Mouse (Mus musculus) embryonic facial prominence, embryonic 13.5 days (tissue): ENCODE data around the gene Slc29a1. TPM values are rescaled to one million over a fixed set of nuclear protein-coding genes. Genes with fewer than 3 reads are reported as not detected.

ENCODE experiments used
- ATAC-seq: fragments of 200-750 bp; cut with Nextera tagmentation; 2 replicates; pipeline ENCODE4 v1.8.0; 2017; ENCODE audit warnings: low read depth; ENCODE audit not compliant: insufficient number of reproducible peaks, insufficient read depth, low FRiP score, low TSS enrichment
- H3K27ac ChIP-seq: fragments of 300-500 bp; sonication (generic); 2 replicates; pipeline ENCODE4 v1.5.1; 2015; ENCODE audit warnings: moderate library complexity, mild to moderate bottlenecking, inconsistent platforms
- H3K27me3 ChIP-seq: fragments of 300-500 bp; sonication (generic); 2 replicates; pipeline ENCODE4 v1.6.1; 2015; ENCODE audit warnings: mild to moderate bottlenecking, inconsistent platforms
- H3K36me3 ChIP-seq: fragments of 300-500 bp; sonication (generic); 2 replicates; pipeline ENCODE4 v1.6.1; 2015; ENCODE audit warnings: mild to moderate bottlenecking, inconsistent platforms
- H3K4me1 ChIP-seq: fragments of 300-500 bp; sonication (generic); 2 replicates; pipeline ENCODE4 v1.6.1; 2015; ENCODE audit warnings: inconsistent platforms
- H3K4me2 ChIP-seq: fragments of 300-500 bp; sonication (generic); 2 replicates; pipeline ENCODE4 v1.6.1; 2015; ENCODE audit warnings: moderate library complexity, mild to moderate bottlenecking, inconsistent platforms
- H3K4me3 ChIP-seq: fragments of 300-500 bp; sonication (generic); 2 replicates; pipeline ENCODE4 v1.5.1; 2015; ENCODE audit warnings: mild to moderate bottlenecking, inconsistent platforms
- H3K9ac ChIP-seq: fragments of 300-500 bp; sonication (generic); 2 replicates; pipeline ENCODE4 v1.6.1; 2015; ENCODE audit warnings: mild to moderate bottlenecking, inconsistent platforms
- H3K9me3 ChIP-seq: fragments of 300-500 bp; sonication (generic); 2 replicates; pipeline ENCODE4 v1.6.1; 2016; ENCODE audit warnings: inconsistent platforms
- WGBS: fragments of 180-500 bp; shearing (Covaris S2); methylation state at CpG from one replicate; pipeline ENCODE4 v1.1.7; 2015; ENCODE audit warnings: mixed read lengths; 5-methylcytosine and 5-hydroxymethylcytosine counted together
- polyA plus RNA-seq: library from polyadenylated mRNA; unstranded; fragments of >200 nt; fragmentation: Nextera tagmentation; extraction: Ambion mirVana; gene quantifications from 2 replicates; pipeline ENCODE4 v1.2.1, GENCODE M21; 2015

Gene Slc29a1
- polyA plus RNA-seq, 1 experiment from 2014 or later: 69.8 TPM

DNA sequence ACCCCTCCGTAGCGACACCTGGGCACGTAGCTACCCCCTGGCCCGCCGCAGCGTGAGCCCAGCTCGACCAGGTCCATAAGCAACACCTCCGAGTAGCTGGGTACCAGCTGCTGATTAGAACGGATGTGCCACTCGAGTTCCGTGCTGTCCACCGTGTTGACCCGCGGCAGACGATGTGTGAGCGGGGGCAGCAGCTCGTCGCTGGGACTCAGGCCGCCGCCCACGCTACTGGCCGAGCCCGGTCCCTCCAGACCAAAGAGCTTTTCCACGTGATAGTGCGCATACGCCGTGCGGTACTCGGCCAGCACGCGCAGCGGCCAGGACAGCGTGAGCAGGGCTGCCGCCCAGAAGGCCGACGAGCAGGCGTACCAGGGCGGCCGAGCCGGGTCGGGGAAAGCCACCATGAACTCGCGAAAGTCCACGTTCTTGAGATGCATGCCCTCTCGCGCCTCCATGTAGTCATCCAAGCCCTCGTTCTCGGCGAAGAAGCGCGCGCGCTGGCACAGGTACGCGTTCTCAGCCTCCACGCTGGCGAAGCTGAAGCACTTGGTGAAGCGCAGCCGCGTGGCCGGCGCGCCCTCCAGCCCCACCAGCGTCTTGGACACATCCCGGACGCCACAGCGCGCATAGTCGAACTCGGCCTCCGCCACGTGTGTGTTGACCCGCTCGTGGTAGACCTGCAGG is 54.0 kb downstream of the Slc29a1 start:
- H3K4me3 ChIP-seq: peak overlapping the region; percentile 21
- peaks cover 80% of the 10 kb centered on the region for H3K27me3 ChIP-seq
- H3K9ac ChIP-seq: 0 out of 2 replicates have a peak overlapping the region, but pooled peaks have one; percentile 16
- no peak for ATAC-seq
- WGBS: 21% methylated on average over 74 of the region's 74 CpGs
- H3K4me1 ChIP-seq: peaks cover 42% of the 10 kb centered on the region
- H3K9me3 ChIP-seq: no peaks in the 10 kb centered on the region
- peak overlapping the region; percentile 40 for H3K4me2 ChIP-seq
- peaks cover 27% of the 10 kb centered on the region for H3K36me3 ChIP-seq
- no peak overlapping the region for H3K27ac ChIP-seq

DNA sequence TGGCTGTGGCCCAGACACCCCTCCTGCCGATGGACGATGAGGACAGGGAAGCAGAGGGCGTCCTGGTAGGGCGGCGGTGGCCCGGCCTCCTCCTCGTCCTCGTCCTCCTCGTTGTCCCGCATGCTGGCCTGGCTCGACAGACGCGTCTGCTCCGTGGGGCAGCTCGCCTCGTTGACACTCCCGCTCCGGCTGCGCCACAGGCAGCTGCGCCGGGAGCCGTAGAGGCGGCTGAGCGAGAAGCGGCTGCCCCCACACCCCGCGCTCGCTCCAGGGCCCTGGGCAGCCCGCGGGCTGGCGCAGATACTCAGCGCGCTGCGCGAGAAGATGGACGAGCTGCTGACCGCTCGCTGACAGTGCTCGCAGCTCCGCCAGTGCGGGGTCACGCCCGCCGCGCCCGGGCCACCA is 54.5 kb downstream of the Slc29a1 start:
- peaks cover 37% of the 10 kb centered on the region for H3K4me1 ChIP-seq
- no peaks in the 10 kb centered on the region for H3K9me3 ChIP-seq
- no peak for ATAC-seq
- WGBS: 22% methylated on average over 46 of the region's 46 CpGs
- H3K9ac ChIP-seq: 0 out of 2 replicates have a peak overlapping the region, but pooled peaks have one; percentile 40
- H3K4me2 ChIP-seq: peak overlapping the region; percentile 40
- peak overlapping the region; percentile 21 for H3K4me3 ChIP-seq
- no peak overlapping the region for H3K27ac ChIP-seq
- H3K36me3 ChIP-seq: peaks cover 27% of the 10 kb centered on the region
- peaks cover 86% of the 10 kb centered on the region for H3K27me3 ChIP-seq

DNA sequence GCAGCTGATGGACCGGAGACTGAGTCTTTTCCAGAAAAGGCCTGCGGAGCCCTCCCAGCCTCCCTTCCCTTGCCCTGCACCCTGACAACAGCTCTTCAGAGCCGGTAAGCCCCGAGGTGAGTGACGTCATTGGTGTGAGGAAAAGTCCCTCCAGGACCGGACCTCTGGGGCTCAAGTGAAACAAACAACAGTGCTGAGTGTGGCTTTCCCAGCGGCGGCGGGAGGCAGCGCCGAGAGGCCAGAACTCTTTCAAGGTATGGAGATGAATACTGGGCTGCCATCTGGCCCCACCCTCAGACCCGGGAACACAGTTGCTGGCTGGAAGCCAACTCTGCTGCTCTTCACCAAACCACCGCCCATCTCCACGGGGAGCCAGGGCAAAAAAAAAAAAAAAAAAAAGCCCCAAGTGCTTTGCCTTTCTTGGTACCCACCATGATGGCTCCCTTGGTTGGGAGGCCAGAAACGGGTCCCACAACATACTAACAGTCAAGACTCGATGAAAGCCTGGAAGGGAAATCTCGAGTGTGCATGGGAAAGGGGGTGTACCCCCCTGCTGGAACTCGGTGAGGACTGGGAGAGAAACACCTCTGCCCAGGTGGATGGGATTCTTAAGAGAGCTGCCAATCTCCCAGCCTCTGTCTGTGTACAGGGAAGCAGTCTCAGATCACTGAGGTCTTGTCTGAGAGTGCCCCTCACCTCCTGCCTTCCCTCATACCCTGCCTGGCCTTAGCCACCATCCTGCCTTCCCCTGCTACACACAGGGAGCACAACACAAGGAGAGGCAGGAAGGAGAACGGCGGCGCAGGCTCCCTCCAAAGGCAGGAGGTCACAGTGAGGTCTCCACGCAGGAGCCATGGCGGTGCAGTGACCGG is 55.2 kb downstream of the Slc29a1 start:
- H3K4me3 ChIP-seq: peak overlapping the region; percentile 21; the same call in 1 of the 2 replicates
- H3K4me2 ChIP-seq: 0 out of 2 replicates have a peak overlapping the region, but pooled peaks have one; percentile 40
- H3K4me1 ChIP-seq: peaks cover 34% of the 10 kb centered on the region
- H3K27me3 ChIP-seq: peaks cover 92% of the 10 kb centered on the region
- H3K27ac ChIP-seq: no peak overlapping the region
- H3K9ac ChIP-seq: 0 out of 2 replicates have a peak overlapping the region, but pooled peaks have one; percentile 40
- ATAC-seq: no peak
- 15% methylated on average over 24 of the region's 24 CpGs for WGBS
- no peaks in the 10 kb centered on the region for H3K9me3 ChIP-seq
- peaks cover 27% of the 10 kb centered on the region for H3K36me3 ChIP-seq

DNA sequence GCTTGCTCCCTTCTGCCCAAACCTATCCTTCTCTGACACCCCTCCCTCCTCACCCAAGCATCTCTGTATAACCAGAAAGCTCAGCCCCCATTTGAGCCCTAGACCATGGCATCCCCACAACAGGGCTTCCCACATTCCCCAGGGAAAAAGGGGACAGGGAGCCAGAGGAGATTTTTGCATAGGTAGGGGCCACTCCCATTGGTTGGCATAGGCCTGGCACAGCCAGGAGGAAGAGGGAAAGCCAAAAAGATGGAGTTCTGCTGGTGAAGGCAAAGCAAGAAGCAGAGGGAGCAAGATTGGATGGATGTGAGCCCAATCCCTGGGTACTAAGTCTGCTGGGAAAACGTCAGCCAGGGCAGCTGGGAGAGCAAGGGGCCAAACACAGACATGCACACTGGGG is 56.3 kb downstream of the Slc29a1 start:
- no peak overlapping the region for H3K27ac ChIP-seq
- 26% methylated on average over 1 of the region's 1 CpGs for WGBS
- H3K9me3 ChIP-seq: no peaks in the 10 kb centered on the region
- H3K4me2 ChIP-seq: no peak overlapping the region
- H3K9ac ChIP-seq: no peak overlapping the region
- peaks cover 26% of the 10 kb centered on the region for H3K4me1 ChIP-seq
- ATAC-seq: no peak
- H3K36me3 ChIP-seq: peaks cover 27% of the 10 kb centered on the region
- no peak overlapping the region for H3K4me3 ChIP-seq
- peaks cover 96% of the 10 kb centered on the region for H3K27me3 ChIP-seq

DNA sequence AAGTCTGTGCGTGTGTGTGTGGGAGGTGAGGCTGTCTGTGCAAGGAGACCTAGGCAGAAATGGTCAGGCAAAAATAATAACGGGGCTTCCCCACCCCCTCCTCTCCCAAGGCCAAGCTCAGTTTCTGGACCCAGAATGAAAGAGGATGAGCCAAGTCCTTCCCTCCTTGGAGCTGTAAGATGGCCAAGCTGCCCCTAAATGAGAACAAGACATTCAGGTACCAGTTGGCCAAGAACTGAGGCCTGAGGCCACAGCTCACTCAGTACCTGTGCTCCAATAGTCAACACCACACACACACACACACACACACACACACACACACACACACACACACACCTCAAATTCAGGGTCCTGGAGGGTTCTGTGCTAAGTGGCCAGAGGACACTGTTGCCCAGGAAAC is 56.7 kb downstream of the Slc29a1 start:
- H3K4me2 ChIP-seq: no peak overlapping the region
- H3K9ac ChIP-seq: no peak overlapping the region
- H3K27me3 ChIP-seq: peaks cover 96% of the 10 kb centered on the region
- peaks cover 23% of the 10 kb centered on the region for H3K4me1 ChIP-seq
- no peak for ATAC-seq
- 76% methylated on average over 2 of the region's 2 CpGs for WGBS
- H3K36me3 ChIP-seq: peaks cover 27% of the 10 kb centered on the region
- no peaks in the 10 kb centered on the region for H3K9me3 ChIP-seq
- H3K4me3 ChIP-seq: no peak overlapping the region
- no peak overlapping the region for H3K27ac ChIP-seq

DNA sequence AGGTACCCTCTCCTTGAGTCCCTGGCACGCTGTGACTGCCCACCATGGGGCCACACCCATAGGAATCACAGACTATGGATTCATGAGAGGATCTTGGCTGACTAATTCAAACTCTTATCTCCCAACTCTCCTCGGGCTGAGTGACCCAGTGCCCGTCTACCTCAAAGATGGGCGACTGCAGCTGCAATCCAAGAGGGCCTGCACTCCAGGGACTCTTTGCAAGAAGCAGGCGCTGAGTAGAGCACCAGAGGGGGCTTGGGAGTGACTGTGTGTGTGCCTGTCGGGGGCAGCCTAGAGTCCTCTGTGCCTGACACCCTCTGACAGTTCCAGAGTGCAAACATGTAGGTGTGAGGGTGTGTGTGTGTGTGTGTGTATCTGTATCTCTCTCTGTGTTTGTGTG is 57.3 kb downstream of the Slc29a1 start:
- Histone ChIP-seq H3K4me1 (peaks cover 23% of the 10 kb centered on the region), H3K9me3 (no peaks in the 10 kb centered on the region), H3K9ac (no peak overlapping the region), H3K4me2 (no peak overlapping the region), H3K27me3 (peaks cover 90% of the 10 kb centered on the region), H3K27ac (no peak overlapping the region), H3K36me3 (peaks cover 27% of the 10 kb centered on the region), H3K4me3 (no peak overlapping the region)
- WGBS: 36% methylated on average over 6 of the region's 6 CpGs
- no peak for ATAC-seq

DNA sequence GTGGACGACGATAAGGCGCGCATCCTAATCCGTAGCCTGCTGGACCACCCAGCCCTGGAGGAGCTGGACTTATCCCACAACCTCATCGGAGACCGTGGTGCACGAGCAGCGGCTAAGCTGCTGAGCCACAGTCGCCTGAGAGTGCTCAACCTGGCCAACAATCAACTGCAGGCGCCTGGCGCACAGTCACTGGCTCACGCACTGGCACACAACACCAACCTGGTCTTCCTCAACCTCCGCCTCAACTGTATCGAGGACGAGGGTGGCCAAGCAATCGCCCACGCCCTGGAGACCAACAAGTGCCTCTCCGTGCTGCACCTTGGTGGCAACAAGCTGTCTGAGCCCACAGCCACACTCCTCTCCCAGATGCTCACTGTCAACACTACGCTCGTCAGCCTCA is 59.7 kb downstream of the Slc29a1 start:
- Histone ChIP-seq H3K9me3 (no peaks in the 10 kb centered on the region), H3K27me3 (peaks cover 87% of the 10 kb centered on the region), H3K36me3 (peaks cover 10% of the 10 kb centered on the region), H3K4me1 (peaks cover 10% of the 10 kb centered on the region), H3K4me2 (no peak overlapping the region), H3K27ac (no peak overlapping the region), H3K9ac (no peak overlapping the region), H3K4me3 (no peak overlapping the region)
- no peak for ATAC-seq
- 86% methylated on average over 21 of the region's 21 CpGs for WGBS

DNA sequence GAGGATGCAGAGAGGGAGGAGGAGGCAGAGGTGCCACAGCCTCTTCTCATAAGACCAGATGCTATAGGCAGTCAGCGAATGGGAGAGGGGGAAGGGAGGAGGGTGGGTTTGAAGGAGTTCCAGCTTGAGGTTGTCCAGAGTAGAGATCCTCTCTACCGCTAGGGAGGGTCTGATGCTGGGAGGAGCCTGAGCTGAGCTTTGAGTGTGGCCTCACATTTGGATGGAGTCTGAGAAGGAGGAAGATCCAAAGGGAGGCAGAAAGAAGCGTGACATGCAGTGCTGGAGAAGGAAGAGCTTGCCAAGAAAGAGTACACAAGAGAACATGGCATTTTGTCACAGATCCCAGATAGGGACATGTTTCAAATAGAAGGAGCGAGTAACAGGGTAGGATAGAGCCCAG is 61.0 kb downstream of the Slc29a1 start:
- H3K9me3 ChIP-seq: no peaks in the 10 kb centered on the region
- no peaks in the 10 kb centered on the region for H3K4me1 ChIP-seq
- no peak for ATAC-seq
- H3K27ac ChIP-seq: no peak overlapping the region
- WGBS: 65% methylated on average over 4 of the region's 4 CpGs
- H3K36me3 ChIP-seq: no peaks in the 10 kb centered on the region
- H3K27me3 ChIP-seq: peaks cover 84% of the 10 kb centered on the region
- no peak overlapping the region for H3K9ac ChIP-seq
- H3K4me3 ChIP-seq: no peak overlapping the region
- H3K4me2 ChIP-seq: no peak overlapping the region

DNA sequence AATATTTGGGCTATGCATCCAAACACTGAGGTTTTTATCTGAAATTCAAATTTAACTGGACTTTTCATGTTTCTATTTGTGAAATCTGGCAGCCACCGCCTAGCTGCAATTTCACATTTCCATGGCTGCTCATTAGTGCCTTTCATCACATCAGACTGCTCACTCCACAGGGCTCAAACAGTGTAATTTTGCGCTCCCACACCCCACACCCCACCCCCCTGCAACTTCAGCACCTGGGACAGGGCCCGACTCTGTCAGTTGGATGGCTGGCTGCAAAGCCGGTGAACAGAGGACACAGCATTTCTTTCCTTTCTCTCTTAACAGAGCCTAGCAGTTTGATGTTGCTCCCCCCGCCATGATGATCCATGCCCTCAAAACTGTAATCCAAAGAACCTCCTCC is 63.1 kb downstream of the Slc29a1 start:
- H3K27me3 ChIP-seq: peaks cover 83% of the 10 kb centered on the region

More for the DNA sequence above, 63.1 kb downstream of the Slc29a1 start:
- Histone ChIP-seq H3K4me2 (no peak overlapping the region), H3K4me3 (no peak overlapping the region), H3K36me3 (no peaks in the 10 kb centered on the region), H3K4me1 (no peaks in the 10 kb centered on the region), H3K9me3 (no peaks in the 10 kb centered on the region), H3K9ac (no peak overlapping the region), H3K27ac (no peak overlapping the region)
- no peak for ATAC-seq
- 9% methylated on average over 5 of the region's 5 CpGs for WGBS
